Mouse (Mus musculus) hindbrain, embryonic 16.5 days (tissue): ENCODE results near the gene Vash1. TPM values are rescaled to one million over a fixed set of nuclear protein-coding genes. Genes with fewer than 3 reads are reported as not detected.

Experiments used
- ATAC-seq: fragments of 200-750 bp; cut with Nextera tagmentation; 2 replicates; pipeline ENCODE4 v1.8.0; 2017; ENCODE audit warnings: moderate TSS enrichment, moderate library complexity
- H3K27ac ChIP-seq: fragments of 300-500 bp; sonication (generic); 2 replicates; pipeline ENCODE4 v1.5.1; 2014; ENCODE audit warnings: low read depth, mild to moderate bottlenecking, control low read depth, low read length, moderate library complexity
- H3K27me3 ChIP-seq: fragments of 300-500 bp; sonication (generic); replicated peaks from 2 replicates; pipeline ENCODE4 v1.6.1; 2014; ENCODE audit warnings: low read length; ENCODE audit not compliant: control insufficient read depth, insufficient read depth
- H3K36me3 ChIP-seq: fragments of 300-500 bp; sonication (generic); 2 replicates; pipeline ENCODE4 v1.6.1; 2014; ENCODE audit warnings: mild to moderate bottlenecking, low read length, moderate library complexity, mixed read lengths; ENCODE audit not compliant: control insufficient read depth, insufficient read depth
- H3K4me1 ChIP-seq: fragments of 300-500 bp; sonication (generic); 2 replicates; pipeline ENCODE4 v1.6.1; 2014; ENCODE audit warnings: low read depth, low read length; ENCODE audit not compliant: control insufficient read depth, insufficient read depth
- H3K4me2 ChIP-seq: fragments of 300-500 bp; sonication (generic); 2 replicates; pipeline ENCODE4 v1.6.1; 2014; ENCODE audit warnings: mild to moderate bottlenecking, low read length, control low read depth, moderate library complexity
- H3K4me3 ChIP-seq: fragments of 300-500 bp; sonication (generic); 2 replicates; pipeline ENCODE4 v1.5.1; 2014; ENCODE audit warnings: mild to moderate bottlenecking, low read length, control low read depth, moderate library complexity
- H3K9ac ChIP-seq: fragments of 300-500 bp; sonication (generic); 2 replicates; pipeline ENCODE4 v1.6.1; 2014; ENCODE audit warnings: low read depth, mild to moderate bottlenecking, control low read depth, low read length, moderate library complexity
- H3K9me3 ChIP-seq: fragments of 300-500 bp; sonication (generic); 2 replicates; pipeline ENCODE4 v1.6.1; 2014; ENCODE audit warnings: mild to moderate bottlenecking, low read length, moderate library complexity; ENCODE audit not compliant: control insufficient read depth
- whole genome bisulfite sequencing: fragments of 180-500 bp; shearing (Covaris S2); extraction: QIAGEN DNeasy Blood & Tissue Kit; methylation state at CpG from one replicate; pipeline ENCODE4 v1.1.7; 2014; 5-methylcytosine and 5-hydroxymethylcytosine counted together
- polyA plus RNA-seq: library from polyadenylated mRNA; unstranded; fragments of >200 nt; fragmentation: Nextera tagmentation; extraction: Ambion mirVana; gene quantifications from 2 replicates; pipeline ENCODE4 v1.2.1, GENCODE M21; 2015

Vash1 gene
- polyA plus RNA-seq, 1 experiment from 2014 or later, result 28.3 TPM

DNA sequence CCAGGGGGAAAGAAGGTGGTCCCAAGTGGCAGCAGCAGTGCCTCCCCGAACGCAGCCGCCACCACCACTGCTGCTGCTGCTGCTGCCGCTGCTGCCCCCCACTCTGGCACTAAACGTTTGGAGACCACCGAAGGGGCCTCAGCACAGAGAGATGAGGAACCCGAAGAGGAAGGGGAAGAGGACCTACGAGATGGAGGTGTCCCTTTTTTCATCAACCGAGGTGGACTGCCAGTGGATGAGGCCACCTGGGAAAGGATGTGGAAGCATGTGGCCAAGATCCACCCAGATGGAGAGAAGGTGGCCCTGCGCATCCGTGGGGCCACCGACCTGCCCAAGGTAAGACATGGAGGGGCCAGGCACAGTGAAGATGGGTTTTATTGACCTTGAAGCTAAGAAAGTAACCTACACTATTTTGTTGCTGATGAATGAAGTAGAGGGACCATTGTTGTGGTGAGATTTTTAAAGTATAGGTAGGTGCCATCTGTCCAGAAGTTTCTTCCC, 1.5 kb downstream of the Vash1 start:
- H3K9ac ChIP-seq, result peak overlapping the region; percentile 100
- no peaks in the 10 kb centered on the region for H3K27me3 ChIP-seq
- H3K4me1 ChIP-seq, result peaks cover 24% of the 10 kb centered on the region
- WGBS, result 10% methylated on average over 12 of the region's 12 CpGs
- no peaks in the 10 kb centered on the region for H3K36me3 ChIP-seq
- peak; percentile 5; the same call in 1 of the 2 replicates for ATAC-seq
- peak overlapping the region; percentile 98 for H3K27ac ChIP-seq
- peak overlapping the region; percentile 97 for H3K4me3 ChIP-seq
- peak overlapping the region; percentile 91 for H3K4me2 ChIP-seq
- no peaks in the 10 kb centered on the region for H3K9me3 ChIP-seq

DNA sequence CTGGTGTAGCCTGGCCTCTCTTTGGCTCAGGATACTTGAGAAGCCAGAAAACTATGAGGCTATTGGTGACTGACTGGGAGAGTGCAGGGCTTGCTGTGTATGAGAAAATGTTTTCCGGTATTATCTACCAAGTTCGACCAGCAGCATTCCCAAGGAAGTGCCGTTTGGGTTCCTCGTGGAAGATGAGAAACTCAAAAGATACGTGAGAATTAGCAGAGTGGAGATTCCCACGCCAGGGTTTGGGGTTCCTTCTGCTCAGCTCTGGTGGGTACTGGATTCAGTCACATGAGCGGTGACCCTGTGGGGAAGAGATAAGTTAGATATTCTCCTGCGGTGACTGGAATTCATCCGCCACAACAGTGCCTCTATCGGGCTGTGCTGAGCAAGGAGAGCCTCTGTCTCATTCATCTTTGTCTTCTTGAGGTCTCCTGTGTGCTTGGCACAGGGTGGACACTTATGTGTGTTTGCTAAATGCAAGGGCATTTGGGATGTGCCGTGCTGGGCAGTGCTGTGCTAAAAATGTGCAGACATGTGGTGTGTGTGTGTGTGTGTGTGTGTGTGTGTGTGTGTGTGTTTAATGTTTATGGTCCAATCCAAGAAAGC, 2.2 kb downstream of the Vash1 start:
- Histone ChIP-seq H3K27ac (peak overlapping the region; percentile 98), H3K9me3 (no peaks in the 10 kb centered on the region), H3K4me2 (peak overlapping the region; percentile 91), H3K9ac (peak overlapping the region; percentile 100), H3K4me1 (peaks cover 28% of the 10 kb centered on the region), H3K27me3 (no peaks in the 10 kb centered on the region), H3K36me3 (no peaks in the 10 kb centered on the region), H3K4me3 (peak overlapping the region; percentile 97)
- 13% methylated on average over 11 of the region's 11 CpGs for WGBS
- peak; percentile 25; the same call in 1 of the 2 replicates for ATAC-seq

DNA sequence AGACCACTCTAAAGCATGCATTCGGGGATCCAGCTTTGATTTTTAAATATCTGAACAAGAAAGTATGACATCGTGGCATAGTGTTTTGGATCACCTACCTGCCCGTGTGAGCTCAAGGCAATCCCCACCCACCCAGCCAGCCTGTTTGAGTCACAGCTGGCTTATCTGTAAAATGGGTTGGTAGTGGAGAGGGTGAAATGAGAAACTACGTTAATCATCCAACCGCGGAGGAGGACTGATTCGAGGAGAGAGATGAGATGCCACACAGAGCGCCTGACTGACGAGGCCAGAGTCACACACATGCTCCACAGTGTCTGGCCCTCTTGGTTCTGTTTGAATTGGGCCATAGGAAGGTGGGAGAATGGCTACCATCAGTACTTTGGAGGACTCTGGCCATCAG, 3.1 kb downstream of the Vash1 start:
- Histone ChIP-seq H3K4me2 (peak overlapping the region; percentile 91), H3K4me3 (peak overlapping the region; percentile 31), H3K9ac (peak overlapping the region; percentile 35; the same call in 1 of the 2 replicates), H3K4me1 (peaks cover 28% of the 10 kb centered on the region), H3K27me3 (no peaks in the 10 kb centered on the region), H3K9me3 (no peaks in the 10 kb centered on the region), H3K36me3 (peaks cover 1% of the 10 kb centered on the region; the same call in 1 of the 2 replicates), H3K27ac (no peak overlapping the region)
- 72% methylated on average over 9 of the region's 9 CpGs for WGBS
- ATAC-seq, result no peak

DNA sequence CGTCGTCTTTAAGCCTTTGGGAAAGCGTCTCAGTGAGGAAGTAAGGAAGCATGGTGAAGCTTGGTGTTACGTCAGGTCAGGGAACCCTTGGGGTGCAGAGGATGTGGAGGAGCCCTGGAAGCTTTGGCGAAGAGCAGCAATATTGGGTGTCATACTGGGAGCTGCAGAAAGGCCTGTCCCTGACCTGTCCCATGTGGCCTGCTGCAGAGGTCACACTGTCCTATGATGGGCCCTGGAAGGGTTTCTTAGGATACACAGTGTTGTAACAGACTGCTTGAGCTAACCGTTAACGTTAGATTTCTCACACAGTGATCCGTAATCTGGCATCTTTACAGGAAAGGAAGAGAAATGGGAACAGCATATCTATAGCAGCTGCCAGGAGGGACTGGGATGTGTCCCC, 3.7 kb downstream of the Vash1 start:
- Histone ChIP-seq H3K36me3 (peaks cover 4% of the 10 kb centered on the region; the same call in 1 of the 2 replicates), H3K4me2 (peak overlapping the region; percentile 91), H3K27ac (no peak overlapping the region), H3K9ac (peak overlapping the region; percentile 35), H3K4me1 (peaks cover 32% of the 10 kb centered on the region), H3K27me3 (no peaks in the 10 kb centered on the region), H3K4me3 (peak overlapping the region; percentile 31), H3K9me3 (no peaks in the 10 kb centered on the region)
- ATAC-seq, result no peak
- 71% methylated on average over 8 of the region's 8 CpGs for WGBS

DNA sequence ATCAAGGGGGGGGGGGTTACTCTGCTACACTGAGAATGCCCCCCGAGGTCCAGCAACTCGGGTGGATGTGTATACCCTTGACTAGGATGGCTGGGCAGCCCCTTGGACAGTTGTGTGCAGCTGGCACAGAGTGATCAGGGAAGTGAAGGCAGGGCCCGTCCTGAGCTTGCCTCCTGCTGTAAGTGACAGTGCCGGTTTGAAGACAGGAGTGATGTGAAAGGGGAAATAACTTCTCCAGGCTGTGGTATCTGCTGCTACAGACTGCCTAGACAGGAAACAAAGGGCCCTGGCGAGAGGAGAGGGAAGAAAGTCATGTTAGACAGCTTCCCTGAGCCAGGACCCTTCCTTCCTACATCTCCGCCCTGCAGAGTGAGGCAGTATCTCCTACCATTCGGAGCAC, 5.2 kb downstream of the Vash1 start:
- ATAC-seq, result no peak
- peaks cover 11% of the 10 kb centered on the region for H3K36me3 ChIP-seq
- H3K9me3 ChIP-seq, result no peaks in the 10 kb centered on the region
- no peak overlapping the region for H3K27ac ChIP-seq
- no peak overlapping the region for H3K4me2 ChIP-seq
- H3K27me3 ChIP-seq, result no peaks in the 10 kb centered on the region
- 74% methylated on average over 7 of the region's 7 CpGs for WGBS
- no peak overlapping the region for H3K4me3 ChIP-seq
- no peak overlapping the region for H3K9ac ChIP-seq
- peaks cover 36% of the 10 kb centered on the region for H3K4me1 ChIP-seq

DNA sequence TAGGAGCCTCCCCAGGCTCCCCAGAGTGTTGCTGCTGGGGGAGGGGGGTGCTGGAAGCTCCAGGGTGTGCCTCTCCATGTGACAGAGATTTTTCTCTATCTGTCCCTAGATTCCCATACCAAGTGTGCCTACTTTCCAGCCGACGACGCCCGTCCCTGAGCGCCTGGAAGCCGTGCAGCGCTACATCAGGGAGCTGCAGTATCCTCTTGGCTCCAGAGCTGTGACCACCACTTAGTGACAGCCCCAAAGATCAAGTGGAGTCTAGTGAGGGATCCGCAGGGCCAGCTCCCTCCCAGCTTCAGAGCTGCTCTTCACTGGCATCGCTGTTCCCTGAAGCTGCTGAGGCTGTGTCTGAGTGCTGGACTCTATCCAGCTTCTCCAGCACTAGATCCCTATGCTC, 6.8 kb downstream of the Vash1 start:
- 68% methylated on average over 9 of the region's 9 CpGs for WGBS
- Histone ChIP-seq H3K4me2 (no peak overlapping the region), H3K27ac (peak overlapping the region; percentile 26; the same call in 1 of the 2 replicates), H3K9me3 (no peaks in the 10 kb centered on the region), H3K9ac (no peak overlapping the region), H3K36me3 (peaks cover 15% of the 10 kb centered on the region), H3K4me1 (peaks cover 36% of the 10 kb centered on the region), H3K27me3 (no peaks in the 10 kb centered on the region), H3K4me3 (no peak overlapping the region)
- no peak for ATAC-seq

DNA sequence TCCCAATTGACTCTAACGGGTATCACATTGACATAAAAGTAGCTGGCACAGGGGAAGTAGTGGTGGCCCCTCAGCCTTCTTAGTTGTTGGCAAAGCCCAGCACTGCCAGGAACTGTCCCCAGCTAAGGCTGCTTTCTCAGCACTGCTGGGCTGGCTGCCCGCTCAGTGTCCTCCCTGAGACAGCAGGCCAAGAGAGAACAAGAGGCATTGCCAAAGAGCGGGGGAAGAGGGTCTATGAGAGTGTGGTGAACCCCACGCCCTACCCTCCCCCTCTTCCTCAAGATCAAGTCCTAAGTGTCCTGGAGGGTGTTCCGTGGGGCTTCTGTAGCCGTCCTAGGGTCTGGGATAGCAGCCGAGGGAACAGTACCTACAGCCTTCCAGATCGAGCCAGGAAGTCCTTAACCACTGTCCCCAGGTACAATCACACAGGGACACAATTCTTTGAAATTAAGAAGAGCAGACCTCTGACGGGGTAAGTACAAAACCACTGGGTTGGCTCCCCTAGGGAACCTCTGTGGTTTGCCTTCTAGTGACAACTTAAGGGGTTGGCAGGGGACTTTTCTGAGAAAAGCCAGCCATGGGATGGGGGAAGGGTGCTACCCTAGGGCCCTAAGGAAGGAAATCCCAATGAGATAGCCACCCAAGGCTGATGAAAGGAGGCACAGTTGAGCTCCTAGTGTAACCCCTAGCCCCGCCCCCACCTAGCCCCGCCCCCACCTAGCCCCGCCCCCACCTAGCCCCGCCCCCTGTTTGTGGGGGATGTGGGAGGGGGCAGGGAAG, 8.2 kb downstream of the Vash1 start:
- WGBS, result 51% methylated on average over 13 of the region's 13 CpGs
- peaks cover 32% of the 10 kb centered on the region for H3K4me1 ChIP-seq

DNA sequence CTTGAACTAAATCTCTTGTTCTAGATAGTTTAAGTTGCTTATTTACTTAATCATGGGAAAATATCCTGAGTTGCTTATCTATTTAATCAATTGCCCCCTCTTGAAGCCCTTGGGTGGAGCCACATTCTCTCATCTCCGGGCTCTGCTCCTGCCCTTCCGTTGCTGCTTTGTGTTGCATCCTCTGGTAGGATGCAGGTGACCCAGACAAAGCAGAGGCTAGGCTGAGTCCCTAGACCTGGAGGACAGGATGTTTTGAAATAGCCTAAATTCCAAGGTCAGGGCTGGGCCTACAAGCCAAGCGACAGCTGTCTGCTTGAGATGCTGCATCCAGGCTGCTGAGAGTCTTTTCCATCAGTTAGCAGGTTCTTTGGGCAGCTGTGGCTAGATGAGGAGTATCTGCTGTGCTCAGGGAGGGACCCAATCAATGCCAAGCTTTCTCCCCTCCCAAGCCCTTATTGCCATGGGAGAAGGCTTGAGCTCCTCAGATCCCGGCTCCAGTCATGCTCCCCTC, 9.0 kb downstream of the Vash1 start:
- Histone ChIP-seq H3K9ac (no peak overlapping the region), H3K36me3 (peaks cover 25% of the 10 kb centered on the region), H3K9me3 (no peaks in the 10 kb centered on the region), H3K27me3 (no peaks in the 10 kb centered on the region), H3K4me1 (peaks cover 25% of the 10 kb centered on the region), H3K4me3 (no peak overlapping the region), H3K27ac (peak overlapping the region; percentile 14; the same call in 1 of the 2 replicates), H3K4me2 (no peak overlapping the region)
- 83% methylated on average over 4 of the region's 4 CpGs for WGBS
- no peak for ATAC-seq

More for the DNA sequence above, 8.2 kb downstream of the Vash1 start:
- Histone ChIP-seq H3K9me3 (no peaks in the 10 kb centered on the region), H3K9ac (no peak overlapping the region), H3K4me2 (no peak overlapping the region), H3K4me3 (no peak overlapping the region), H3K36me3 (peaks cover 22% of the 10 kb centered on the region), H3K27ac (peak overlapping the region; percentile 59; the same call in 1 of the 2 replicates), H3K27me3 (no peaks in the 10 kb centered on the region)
- ATAC-seq, result peak; percentile 50
